Mouse (Mus musculus) spleen, adult 12 weeks (tissue): ENCODE results near the gene Pdia5.

Experiments used
- DNase-seq: peaks from one replicate; pipeline ENCODE4 v3.0.0; 2022; ENCODE audit warnings: low spot score

Gene Pdia5

GRCm38 (mm10) chr16:35490231-35491070 is at the start of gene Pdia5:
Pdia5 (minus strand) TSS chr16:35490873.
- DNase-seq = no peak

- DNase-seq = no peak
Observed at GRCm38 (mm10) chr16:35539041-35539440, 48.4 kb upstream of the Pdia5 start.

GRCm38 (mm10) chr16:35537651-35538050 is 47.0 kb upstream of the Pdia5 start:
- DNase-seq = no peak

GRCm38 (mm10) chr16:35534630-35535029 is 44.0 kb upstream of the Pdia5 start:
- no peak for DNase-seq

GRCm38 (mm10) chr16:35524200-35524599 is 33.5 kb upstream of the Pdia5 start:
- DNase-seq = no peak

- DNase-seq = no peak
Observed at GRCm38 (mm10) chr16:35519245-35519644, 28.6 kb upstream of the Pdia5 start.

GRCm38 (mm10) chr16:35517976-35518951 is 27.6 kb upstream of the Pdia5 start:
- DNase-seq = no peak

DNA sequence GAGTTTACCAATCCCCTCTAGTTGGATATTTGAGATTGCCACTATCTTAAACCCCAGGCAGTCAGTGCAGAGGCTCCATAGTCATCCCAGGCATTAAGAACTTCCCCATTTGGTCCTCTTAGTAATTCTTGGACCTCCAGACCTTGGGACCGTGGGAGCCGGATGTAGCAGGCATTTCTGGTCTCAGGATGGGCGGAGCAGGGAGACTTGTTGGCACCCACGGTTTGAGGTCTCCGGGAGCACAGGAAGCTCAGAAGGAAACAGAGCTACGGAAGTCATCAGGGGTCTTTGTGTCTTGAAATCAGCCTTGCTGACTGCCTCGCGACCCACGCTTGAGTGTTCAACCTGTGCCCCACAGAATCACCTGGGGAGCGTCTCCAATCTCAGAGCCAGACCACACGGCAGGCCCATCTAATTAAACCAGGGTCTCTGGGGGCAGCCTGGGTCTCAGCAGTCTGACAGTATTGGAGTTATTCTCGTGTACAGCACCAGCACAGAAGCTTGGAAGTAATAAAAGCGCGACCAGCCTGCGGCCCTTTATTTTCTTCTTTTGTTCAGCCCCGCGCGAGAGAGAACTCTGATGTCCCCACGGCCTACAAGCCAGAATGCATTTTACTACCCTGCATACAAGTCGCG is 25.4 kb upstream of the Pdia5 start:
- DNase-seq = no peak

DNA sequence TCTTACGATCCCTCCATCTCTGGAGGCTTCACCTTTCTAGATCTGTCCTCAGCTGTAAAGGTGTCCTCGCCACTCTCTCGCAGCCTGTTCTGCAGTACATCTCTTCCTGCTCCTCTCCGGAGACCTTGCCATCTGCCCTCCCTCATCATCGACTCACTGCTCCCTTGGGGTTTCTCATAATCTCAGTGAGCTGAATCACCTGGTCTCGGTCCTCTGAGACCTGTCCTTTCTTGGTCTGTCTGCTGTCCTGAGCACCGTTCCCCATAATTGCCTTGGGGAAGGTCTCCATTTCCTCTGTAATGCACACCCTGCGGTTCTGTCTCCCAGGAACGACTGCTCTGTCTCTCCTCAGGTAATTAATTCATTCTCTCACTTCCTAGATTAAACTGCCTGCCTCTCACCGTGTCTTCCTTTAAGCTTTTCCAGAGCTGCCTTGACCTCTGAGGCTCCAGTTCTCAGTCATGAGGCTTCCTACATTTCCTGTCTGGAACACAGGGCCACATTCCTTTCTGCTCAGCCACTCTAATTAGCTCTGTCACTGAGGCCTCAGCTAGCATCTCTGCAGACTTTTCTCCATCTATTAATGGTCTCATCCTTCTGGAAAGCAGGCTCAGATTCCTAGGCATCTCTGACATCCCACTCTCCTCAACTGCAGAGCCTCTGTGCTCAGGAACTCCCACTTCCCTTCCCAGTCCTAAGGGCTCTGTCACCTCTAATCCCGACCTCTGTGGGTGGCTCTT is 18.8 kb upstream of the Pdia5 start:
- no peak for DNase-seq

GRCm38 (mm10) chr16:35508581-35508980 is 17.9 kb upstream of the Pdia5 start:
- no peak for DNase-seq

DNA sequence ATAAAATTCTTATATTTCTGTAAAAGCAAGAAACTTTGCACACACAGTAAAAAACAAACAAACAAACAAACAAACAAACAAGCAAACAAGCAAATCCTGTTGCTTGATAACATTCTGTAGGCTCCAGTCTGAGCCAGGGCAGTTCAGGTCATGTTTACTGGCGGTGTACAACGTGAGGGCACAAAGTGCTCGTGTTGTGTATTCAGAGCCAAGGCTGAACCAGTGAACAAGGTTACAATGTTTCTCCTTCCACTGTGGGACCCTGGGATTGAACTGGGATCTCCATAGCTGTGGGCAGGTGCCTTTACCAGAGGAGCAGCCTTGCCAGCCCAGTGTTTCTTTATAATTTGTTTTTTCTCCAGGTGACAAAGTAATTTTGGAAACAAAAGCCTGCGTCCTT is 15.1 kb upstream of the Pdia5 start:
- DNase-seq = no peak

DNA sequence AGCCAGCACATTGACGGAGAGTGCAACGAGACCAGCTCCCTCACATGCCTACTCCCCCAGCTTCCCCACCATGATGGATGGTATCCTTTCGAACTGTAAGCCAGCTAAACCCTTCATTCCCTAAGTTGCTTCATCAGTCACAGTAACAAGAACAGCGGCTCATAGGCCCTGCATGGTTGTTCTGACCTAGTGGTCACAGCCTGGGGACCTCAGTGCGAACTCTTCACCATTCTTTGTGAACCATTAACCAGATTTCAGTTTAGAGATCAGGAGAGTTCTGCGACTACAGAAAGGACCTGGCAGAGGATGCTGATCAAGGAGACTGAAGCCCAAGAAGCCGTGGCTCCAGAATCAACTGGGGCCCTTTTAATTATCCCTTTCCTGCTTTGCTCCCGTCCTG is 13.6 kb upstream of the Pdia5 start:
- DNase-seq = no peak

GRCm38 (mm10) chr16:35502456-35502855 is 11.8 kb upstream of the Pdia5 start:
- no peak for DNase-seq

- DNase-seq = no peak
Observed at GRCm38 (mm10) chr16:35501106-35501760, 10.6 kb upstream of the Pdia5 start.

DNA sequence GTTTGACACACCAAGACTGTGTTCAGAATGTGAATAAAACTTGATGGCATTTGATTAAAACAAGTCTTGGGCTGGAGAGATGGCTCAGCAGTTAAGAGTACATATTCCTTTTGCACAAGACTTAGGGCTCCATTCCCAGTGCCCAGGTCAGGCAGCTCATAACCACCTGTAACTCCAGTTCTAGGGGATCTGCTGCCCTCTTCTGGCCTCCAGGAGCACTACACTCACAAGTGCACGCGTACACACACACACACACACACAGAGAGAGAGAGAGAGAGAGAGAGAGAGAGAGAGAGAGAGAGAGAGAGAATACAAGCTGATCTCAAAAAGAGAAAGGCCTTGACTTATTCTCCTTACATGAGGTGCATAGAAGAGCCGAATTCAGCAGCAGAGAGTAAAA is 9.7 kb upstream of the Pdia5 start:
- no peak for DNase-seq

- DNase-seq = no peak
Observed at GRCm38 (mm10) chr16:35489793-35490192, 880 bp downstream of the Pdia5 start.

GRCm38 (mm10) chr16:35489066-35489718 is 1.5 kb downstream of the Pdia5 start:
- DNase-seq = no peak

- DNase-seq = no peak
Observed at GRCm38 (mm10) chr16:35487776-35488175, 2.9 kb downstream of the Pdia5 start.

DNA sequence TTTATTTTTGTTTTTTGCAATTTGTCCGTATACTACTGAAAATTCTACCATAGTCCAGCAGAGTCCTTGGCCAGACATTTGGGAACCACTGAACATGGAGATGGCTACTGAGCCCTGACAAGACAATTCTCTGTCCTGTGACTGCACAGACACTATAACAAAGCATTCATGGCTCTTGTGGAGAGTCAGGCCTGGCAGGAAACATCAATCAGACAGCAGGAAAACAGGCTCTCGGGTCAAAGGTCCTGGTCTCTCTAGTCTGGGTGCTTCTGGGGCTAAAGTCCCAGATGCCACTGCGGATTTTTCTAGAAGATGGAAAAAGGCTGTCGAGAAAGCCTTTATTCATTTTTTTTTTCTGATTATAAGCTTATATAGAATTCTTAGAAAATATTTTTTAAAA is 3.6 kb downstream of the Pdia5 start:
- no peak for DNase-seq

GRCm38 (mm10) chr16:35485711-35486110 is 5.0 kb downstream of the Pdia5 start:
- no peak for DNase-seq
